Mouse (Mus musculus) CH12.LX (cell line): ENCODE measurements at regions not wholly inside any gene's neighbourhood (a gene's known extent, or its start where the extent isn't known, plus 50 kb on each side); places are given as distances from the start of the nearest gene placed in this dataset.

ENCODE experiments used
- DNase-seq: peaks from one replicate; pipeline ENCODE4 v3.0.0-alpha.2; 2013; ENCODE audit errors: extremely low read depth
- H3K27ac ChIP-seq: 2 replicates; pipeline ENCODE4 v1.5.1; 2012; ENCODE audit warnings: low read depth, mild to moderate bottlenecking, control low read depth, moderate library complexity; ENCODE audit not compliant: insufficient read depth
- H3K27me3 ChIP-seq: replicated peaks from 2 replicates; pipeline ENCODE3; 2012; ENCODE audit warnings: inconsistent platforms
- H3K36me3 ChIP-seq, 2 experiments: replicated peaks in 1 of 2; 2 replicates each; pipeline versions ENCODE3 to v1.6.1; 2012; ENCODE audit warnings: inconsistent platforms in 1 of 2, low read length in 1 of 2, mild to moderate bottlenecking in 1 of 2, mixed read lengths in 1 of 2, moderate library complexity in 1 of 2; ENCODE audit not compliant: control insufficient read depth in 1 of 2, insufficient read depth in 1 of 2
- H3K4me1 ChIP-seq, 2 experiments: 2 replicates each; pipeline ENCODE4 v1.6.1; 2012; ENCODE audit warnings: inconsistent platforms in 1 of 2, moderate library complexity in 1 of 2; ENCODE audit not compliant: insufficient read depth in 2 of 2, control insufficient read depth in 1 of 2
- H3K4me2 ChIP-seq: 2 replicates; pipeline ENCODE4 v1.6.1; 2012; ENCODE audit warnings: low read depth, mild to moderate bottlenecking, control low read depth; ENCODE audit not compliant: poor library complexity, insufficient read depth, severe bottlenecking
- H3K4me3 ChIP-seq, 3 experiments: fragments of 150-350 bp in 1 of 3; sonication (generic) in 1 of 3; replicated peaks in 1 of 3; 2 replicates each; pipeline versions ENCODE3 to v1.5.1; 2011 to 2012; ENCODE audit warnings: low read depth in 2 of 3, low read length in 2 of 3, mild to moderate bottlenecking in 2 of 3, moderate library complexity in 2 of 3, control low read depth in 1 of 3, improper control_type of control experiment in 1 of 3, inconsistent platforms in 1 of 3, mixed read lengths in 1 of 3; ENCODE audit not compliant: poor library complexity in 1 of 3
- H3K79me2 ChIP-seq: replicated peaks from 2 replicates; pipeline ENCODE4 v1.6.1; 2012; ENCODE audit warnings: mild to moderate bottlenecking, moderate library complexity; ENCODE audit not compliant: control insufficient read depth, poor library complexity, insufficient read depth, severe bottlenecking; ENCODE audit errors: extremely low read depth
- H3K9ac ChIP-seq: 2 replicates; pipeline ENCODE4 v1.6.1; 2012; ENCODE audit warnings: low read depth, mild to moderate bottlenecking, control low read depth, moderate library complexity; ENCODE audit not compliant: insufficient read depth
- H3K9me3 ChIP-seq: replicated peaks from 2 replicates; pipeline ENCODE3; 2012; ENCODE audit warnings: low read length, inconsistent platforms, mixed read lengths
- BHLHE40 ChIP-seq: IDR thresholded peaks from 2 replicates; pipeline ENCODE4 v1.6.1; 2011; ENCODE audit warnings: mild to moderate bottlenecking, low read depth, low read length, improper control_type of control experiment
- CHD2 ChIP-seq: IDR thresholded peaks from 2 replicates; pipeline ENCODE4 v1.6.1; 2011; ENCODE audit warnings: low read length, improper control_type of control experiment
- E2F4 ChIP-seq: IDR thresholded peaks from 2 replicates; pipeline ENCODE4 v1.6.1; 2011; ENCODE audit warnings: low read depth, low read length, improper control_type of control experiment; ENCODE audit not compliant: insufficient replicate concordance
- EP300 ChIP-seq: IDR thresholded peaks from 2 replicates; pipeline ENCODE4 v1.6.1; 2011; ENCODE audit warnings: low read length, improper control_type of control experiment
- ETS1 ChIP-seq: conservative IDR thresholded peaks from 2 replicates; pipeline ENCODE4 v1.6.1; 2012; ENCODE audit warnings: low read depth, mild to moderate bottlenecking, inconsistent platforms, low read length, improper control_type of control experiment, moderate library complexity
- GABPA ChIP-seq: IDR thresholded peaks from 2 replicates; pipeline ENCODE4 v1.6.1; 2012; ENCODE audit warnings: low read depth, low read length, improper control_type of control experiment, inconsistent platforms; ENCODE audit not compliant: insufficient replicate concordance
- IRF4 ChIP-seq: IDR thresholded peaks from 2 replicates; pipeline ENCODE4 v1.6.1; 2014; ENCODE audit warnings: low read depth, mild to moderate bottlenecking, inconsistent platforms, low read length, improper control_type of control experiment
- JUN ChIP-seq: IDR thresholded peaks from 2 replicates; pipeline ENCODE4 v1.6.1; 2011; ENCODE audit warnings: low read depth, mild to moderate bottlenecking, low read length, improper control_type of control experiment, moderate library complexity; ENCODE audit not compliant: insufficient read depth
- JUND ChIP-seq: conservative IDR thresholded peaks from 2 replicates; pipeline ENCODE4 v1.6.1; 2011; ENCODE audit warnings: low read depth, low read length, improper control_type of control experiment
- KAT2A ChIP-seq: IDR thresholded peaks from 2 replicates; pipeline ENCODE4 v1.6.1; 2012; ENCODE audit warnings: low read length, improper control_type of control experiment, inconsistent platforms; ENCODE audit not compliant: insufficient replicate concordance
- MAFK ChIP-seq: IDR thresholded peaks from 2 replicates; pipeline ENCODE4 v1.6.1; 2011; ENCODE audit warnings: low read length, improper control_type of control experiment; ENCODE audit not compliant: insufficient replicate concordance
- MEF2A ChIP-seq: IDR thresholded peaks from 2 replicates; pipeline ENCODE4 v1.6.1; 2014; ENCODE audit warnings: low read depth, mild to moderate bottlenecking, inconsistent platforms, low read length, improper control_type of control experiment, borderline replicate concordance
- MYC ChIP-seq: IDR thresholded peaks from 2 replicates; pipeline ENCODE4 v1.6.1; 2011; ENCODE audit warnings: low read depth, mild to moderate bottlenecking, improper control_type of control experiment, low read length
- NRF1 ChIP-seq: IDR thresholded peaks from 2 replicates; pipeline ENCODE4 v1.6.1; 2014; ENCODE audit warnings: low read depth, mild to moderate bottlenecking, inconsistent platforms, low read length, improper control_type of control experiment, moderate library complexity
- PAX5 ChIP-seq: IDR thresholded peaks from 2 replicates; pipeline ENCODE4 v1.6.1; 2012; ENCODE audit warnings: low read length, inconsistent platforms, mixed read lengths
- POLR2A ChIP-seq: IDR thresholded peaks from 2 replicates; pipeline ENCODE4 v1.6.1; 2011; ENCODE audit warnings: low read depth, mild to moderate bottlenecking, improper control_type of control experiment, low read length
- RAD21 ChIP-seq: IDR thresholded peaks from 2 replicates; pipeline ENCODE4 v1.6.1; 2011; ENCODE audit warnings: low read depth, mild to moderate bottlenecking, low read length, improper control_type of control experiment, moderate library complexity
- RCOR1 ChIP-seq: conservative IDR thresholded peaks from 2 replicates; pipeline ENCODE4 v1.6.1; 2012; ENCODE audit warnings: low read depth, mild to moderate bottlenecking, inconsistent platforms, low read length, improper control_type of control experiment
- SMC3 ChIP-seq: IDR thresholded peaks from 2 replicates; pipeline ENCODE4 v1.6.1; 2011; ENCODE audit warnings: low read depth, low read length, improper control_type of control experiment
- USF1 ChIP-seq: IDR thresholded peaks from 2 replicates; pipeline ENCODE4 v1.6.1; 2014; ENCODE audit warnings: low read depth, mild to moderate bottlenecking, inconsistent platforms, low read length, improper control_type of control experiment
- USF2 ChIP-seq: conservative IDR thresholded peaks from 2 replicates; pipeline ENCODE4 v1.6.1; 2011; ENCODE audit warnings: low read depth, low read length, improper control_type of control experiment
- ZMIZ1 ChIP-seq: IDR thresholded peaks from 2 replicates; pipeline ENCODE4 v1.6.1; 2012; ENCODE audit warnings: low read depth, mild to moderate bottlenecking, inconsistent platforms, low read length, improper control_type of control experiment
- dilution Hi-C: fragments of 300-500 bp; cut with MboI; formaldehyde crosslinking; loops from 2 replicates; pipeline ENCODE4 v1.14.3; 2020; ENCODE audit warnings: low sequenced_read_pairs; ENCODE audit not compliant: extremely low pct_unique_long_range_greater_than_20kb, extremely low pct_ligation_motif_present
- in situ Hi-C: fragments of 300-500 bp; cut with MboI; formaldehyde crosslinking; loops from 3 replicates; pipeline ENCODE4 v1.14.3; 2019; ENCODE audit warnings: low sequenced_read_pairs, low pct_ligation_motif_present, low pct_unique_long_range_greater_than_20kb, mixed read lengths

DNA sequence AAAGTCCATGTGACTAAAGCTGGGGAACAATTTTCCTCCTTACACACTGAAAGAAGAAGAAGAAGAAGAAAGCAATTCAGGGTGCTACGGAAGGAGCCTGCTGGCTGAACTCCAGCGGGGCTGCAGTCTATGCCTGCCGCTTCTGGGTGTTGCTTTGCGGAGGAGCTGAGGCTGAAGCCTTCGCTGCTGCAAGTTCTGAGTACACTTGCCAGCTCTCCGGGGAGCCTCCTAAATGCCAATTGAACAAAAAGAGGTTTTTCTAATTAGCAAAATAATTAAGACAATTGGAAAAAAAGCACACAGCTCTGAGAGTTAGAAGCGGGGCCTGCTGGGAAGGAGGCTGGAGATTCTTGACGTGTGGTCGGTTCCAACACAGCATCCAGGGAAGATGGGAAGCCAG lies 378.0 kb downstream of the Fam19a5 start:
- H3K79me2 ChIP-seq, result no peaks in the 10 kb centered on the region
- H3K36me3 ChIP-seq, result no peaks in the 10 kb centered on the region
- H3K4me2 ChIP-seq, result no peak overlapping the region
- H3K9me3 ChIP-seq, result peaks cover 82% of the 10 kb centered on the region
- H3K4me3 ChIP-seq, result no peak overlapping the region
- no peaks in the 10 kb centered on the region for H3K27me3 ChIP-seq
- dilution Hi-C loops, result no loop called here
- H3K27ac ChIP-seq, result no peak overlapping the region
- DNase-seq, result no peak
- TF ChIP-seq JUN (no peak), BHLHE40 (no peak), EP300 (no peak), IRF4 (no peak), RAD21 (no peak), SMC3 (no peak)
- no peaks in the 10 kb centered on the region for H3K4me1 ChIP-seq
- in situ Hi-C loops, result no loop called here
- H3K9ac ChIP-seq, result no peak overlapping the region

DNA sequence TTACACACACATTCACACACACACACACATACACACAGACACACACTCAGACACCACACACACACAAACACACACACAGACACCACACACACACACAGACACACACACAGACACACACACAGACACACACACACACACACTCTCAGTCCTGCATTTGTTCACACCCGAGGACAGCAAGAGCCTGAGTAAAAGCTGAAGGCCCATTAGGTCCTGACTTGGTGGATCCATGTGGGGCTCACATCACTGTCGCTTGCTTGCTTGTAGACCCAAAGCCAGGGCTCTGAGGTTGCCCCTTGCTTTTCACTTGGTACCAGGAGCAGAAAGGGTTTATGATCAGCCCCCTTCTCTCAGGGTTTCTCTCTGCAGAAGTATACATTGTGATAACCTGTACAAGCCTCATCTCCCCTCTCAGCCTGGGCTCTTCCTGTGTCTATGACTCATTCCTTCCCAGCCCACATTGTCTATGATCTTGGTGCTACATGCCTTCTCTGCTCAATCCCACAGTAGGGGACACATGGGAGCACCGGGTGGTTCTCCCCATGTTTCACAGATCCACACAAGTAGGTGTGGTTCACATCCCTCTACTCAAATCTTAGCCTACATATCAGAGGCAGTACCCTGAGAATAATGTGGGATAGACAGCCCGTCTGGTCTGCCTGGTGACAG lies 378.8 kb downstream of the Fam19a5 start:
- Histone ChIP-seq H3K4me3 (no peak overlapping the region), H3K9me3 (peaks cover 84% of the 10 kb centered on the region), H3K79me2 (no peaks in the 10 kb centered on the region), H3K27ac (no peak overlapping the region), H3K27me3 (no peaks in the 10 kb centered on the region), H3K4me2 (no peak overlapping the region)
- dilution Hi-C loops, result no loop called here
- no peak for TF ChIP-seq BHLHE40
- no peak for TF ChIP-seq EP300
- no peak for TF ChIP-seq KAT2A
- TF ChIP-seq RCOR1, result no peak
- no peak for TF ChIP-seq MAFK
- TF ChIP-seq JUN, result no peak
- no peak for TF ChIP-seq ETS1
- TF ChIP-seq, all 38 proteins: peak for 0
- DNase-seq, result no peak
- in situ Hi-C loops, result no loop called here
- Histone ChIP-seq H3K9ac (no peak overlapping the region), H3K4me1 (no peaks in the 10 kb centered on the region), H3K36me3 (no peaks in the 10 kb centered on the region)

DNA sequence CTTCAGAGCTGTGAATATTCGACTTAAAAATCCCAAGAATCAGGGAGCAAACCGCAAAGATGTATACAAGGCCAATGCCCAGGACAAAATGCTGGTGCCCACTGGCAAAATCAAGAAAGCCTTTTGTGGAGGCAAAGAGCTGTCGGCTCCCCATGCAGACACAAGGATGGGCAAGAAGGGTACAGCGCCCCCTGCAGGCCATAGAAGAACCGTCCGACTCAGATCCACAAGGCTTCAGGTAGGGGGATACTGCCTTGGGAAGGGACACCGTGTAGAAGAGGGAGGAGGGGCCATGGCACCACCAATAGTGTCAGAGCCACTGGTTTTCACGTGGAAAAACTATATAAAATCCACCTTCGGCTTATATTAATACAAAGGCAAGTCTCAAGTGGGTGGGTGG lies 379.8 kb downstream of the Fam19a5 start:
- no peaks in the 10 kb centered on the region for H3K36me3 ChIP-seq
- H3K9me3 ChIP-seq, result peaks cover 87% of the 10 kb centered on the region
- no peak overlapping the region for H3K9ac ChIP-seq
- dilution Hi-C loops (no loop called here), in situ Hi-C loops (no loop called here)
- H3K4me3 ChIP-seq, result no peak overlapping the region
- no peaks in the 10 kb centered on the region for H3K4me1 ChIP-seq
- H3K4me2 ChIP-seq, result no peak overlapping the region
- H3K79me2 ChIP-seq, result no peaks in the 10 kb centered on the region
- no peak for TF ChIP-seq MEF2A
- no peak for TF ChIP-seq NRF1
- TF ChIP-seq E2F4, result no peak
- TF ChIP-seq POLR2A, result no peak
- no peak for TF ChIP-seq JUND
- TF ChIP-seq MYC, result no peak
- no peak for TF ChIP-seq KAT2A
- no peak for TF ChIP-seq MAFK
- no peak for TF ChIP-seq CHD2
- no peak for TF ChIP-seq USF1
- TF ChIP-seq SMC3, result no peak
- TF ChIP-seq ZMIZ1, result no peak
- TF ChIP-seq USF2, result no peak
- no peak for TF ChIP-seq PAX5
- TF ChIP-seq GABPA, result no peak
- no peak for DNase-seq
- H3K27me3 ChIP-seq, result no peaks in the 10 kb centered on the region
- no peak overlapping the region for H3K27ac ChIP-seq
